Mouse (Mus musculus) forebrain, embryonic 11.5 days (tissue): ENCODE data around the gene Pip4k2a. TPM values are rescaled to one million over a fixed set of nuclear protein-coding genes. Genes with fewer than 3 reads are reported as not detected.
"Not testable (repeated sequence)": the region's sequence is repeated elsewhere in the genome, so short reads cannot be mapped to it uniquely, and the experiment has no call there.

ENCODE experiments used
- ATAC-seq: fragments of 200-750 bp; cut with Nextera tagmentation; replicated peaks from 2 replicates; pipeline ENCODE4 v1.8.0; 2017; ENCODE audit warnings: moderate TSS enrichment; ENCODE audit not compliant: low FRiP score
- DNase-seq: peaks from one replicate; pipeline ENCODE4 v3.0.0-alpha.2; 2017; ENCODE audit warnings: low spot score
- H3K27ac ChIP-seq: fragments of 300-500 bp; sonication (generic); 2 replicates; pipeline ENCODE4 v1.5.1; 2014; ENCODE audit warnings: low read depth, low read length
- H3K27me3 ChIP-seq: fragments of 300-500 bp; sonication (generic); 2 replicates; pipeline ENCODE4 v1.6.1; 2014; ENCODE audit warnings: mild to moderate bottlenecking, low read length, mixed read lengths; ENCODE audit not compliant: control insufficient read depth, insufficient read depth
- H3K36me3 ChIP-seq: fragments of 300-500 bp; sonication (generic); 2 replicates; pipeline ENCODE4 v1.6.1; 2014; ENCODE audit warnings: mild to moderate bottlenecking, low read length, moderate library complexity, mixed read lengths; ENCODE audit not compliant: control insufficient read depth, insufficient read depth
- H3K4me1 ChIP-seq: fragments of 300-500 bp; sonication (generic); replicated peaks from 2 replicates; pipeline ENCODE4 v1.6.1; 2014; ENCODE audit warnings: low read length, mixed read lengths; ENCODE audit not compliant: control insufficient read depth, insufficient read depth
- H3K4me2 ChIP-seq: fragments of 300-500 bp; sonication (generic); 2 replicates; pipeline ENCODE4 v1.6.1; 2014; ENCODE audit warnings: low read depth, mild to moderate bottlenecking, low read length, moderate library complexity, mixed read lengths; ENCODE audit not compliant: severe bottlenecking
- H3K4me3 ChIP-seq: fragments of 300-500 bp; sonication (generic); 2 replicates; pipeline ENCODE4 v1.5.1; 2014; ENCODE audit warnings: low read depth, low read length
- H3K9ac ChIP-seq: fragments of 300-500 bp; sonication (generic); 2 replicates; pipeline ENCODE4 v1.6.1; 2014; ENCODE audit warnings: low read length
- H3K9me3 ChIP-seq: fragments of 300-500 bp; sonication (generic); 2 replicates; pipeline ENCODE4 v1.6.1; 2016; ENCODE audit warnings: low read length, mixed read lengths; ENCODE audit not compliant: control insufficient read depth
- WGBS: fragments of 180-500 bp; shearing (Covaris S2); extraction: QIAGEN DNeasy Blood & Tissue Kit; methylation state at CpG from one replicate; pipeline ENCODE4 v1.1.7; 2014; 5-methylcytosine and 5-hydroxymethylcytosine counted together
- polyA plus RNA-seq: library from polyadenylated mRNA; unstranded; fragments of >200 nt; fragmentation: Nextera tagmentation; extraction: Ambion mirVana; gene quantifications from 2 replicates; pipeline ENCODE4 v1.2.1, GENCODE M21; 2014

Pip4k2a gene
- polyA plus RNA-seq, 1 experiment from 2014 or later = 9.2 TPM

GRCm38 (mm10) chr2:18897742-18898256, 100.1 kb downstream of the Pip4k2a start:
- Histone ChIP-seq H3K4me1 (no peaks in the 10 kb centered on the region), H3K9me3 (no peaks in the 10 kb centered on the region; the same call in 1 of the 2 replicates), H3K9ac (no peak overlapping the region), H3K27me3 (no peaks in the 10 kb centered on the region), H3K4me3 (no peak overlapping the region), H3K4me2 (no peak overlapping the region), H3K27ac (no peak overlapping the region), H3K36me3 (no peaks in the 10 kb centered on the region)
- ATAC-seq = no peak
- 29% methylated on average over 10 of the region's 10 CpGs for WGBS
- DNase-seq = no peak

GRCm38 (mm10) chr2:18896015-18896414, 101.9 kb downstream of the Pip4k2a start:
- no peak for ATAC-seq
- Histone ChIP-seq H3K9me3 (no peaks in the 10 kb centered on the region; the same call in 1 of the 2 replicates), H3K9ac (no peak overlapping the region), H3K4me2 (no peak overlapping the region), H3K27me3 (no peaks in the 10 kb centered on the region), H3K4me3 (no peak overlapping the region), H3K36me3 (no peaks in the 10 kb centered on the region), H3K27ac (no peak overlapping the region), H3K4me1 (no peaks in the 10 kb centered on the region)
- DNase-seq = no peak
- WGBS = 53% methylated on average over 6 of the region's 6 CpGs

GRCm38 (mm10) chr2:18893336-18893735, 104.6 kb downstream of the Pip4k2a start:
- not testable (repeated sequence) for DNase-seq, H3K27me3 ChIP-seq, H3K9ac ChIP-seq, H3K4me3 ChIP-seq, H3K9me3 ChIP-seq, H3K4me2 ChIP-seq, H3K4me1 ChIP-seq, ATAC-seq, H3K27ac ChIP-seq, H3K36me3 ChIP-seq
- WGBS = 97% methylated on average over 1 of the region's 1 CpGs

GRCm38 (mm10) chr2:18891991-18892537, 105.9 kb downstream of the Pip4k2a start:
- WGBS = 95% methylated on average over 10 of the region's 10 CpGs
- Histone ChIP-seq H3K9ac (no peak overlapping the region), H3K4me2 (no peak overlapping the region), H3K4me3 (no peak overlapping the region), H3K4me1 (0 out of 2 replicates have a peak, but pooled peaks cover 2% of the 10 kb centered on the region), H3K27me3 (no peaks in the 10 kb centered on the region), H3K9me3 (no peaks in the 10 kb centered on the region), H3K27ac (no peak overlapping the region), H3K36me3 (no peaks in the 10 kb centered on the region)
- no peak for ATAC-seq
- no peak for DNase-seq

GRCm38 (mm10) chr2:18890227-18891001, 107.5 kb downstream of the Pip4k2a start:
- no peak for ATAC-seq
- no peaks in the 10 kb centered on the region for H3K36me3 ChIP-seq
- H3K9ac ChIP-seq = no peak overlapping the region
- WGBS = 75% methylated on average over 11 of the region's 11 CpGs
- no peaks in the 10 kb centered on the region for H3K9me3 ChIP-seq
- no peak overlapping the region for H3K4me3 ChIP-seq
- H3K4me1 ChIP-seq = 0 out of 2 replicates have a peak, but pooled peaks cover 2% of the 10 kb centered on the region
- DNase-seq = no peak
- H3K27me3 ChIP-seq = no peaks in the 10 kb centered on the region
- no peak overlapping the region for H3K4me2 ChIP-seq
- H3K27ac ChIP-seq = no peak overlapping the region

GRCm38 (mm10) chr2:18884277-18884676, 113.6 kb downstream of the Pip4k2a start:
- WGBS = 81% methylated on average over 3 of the region's 3 CpGs

GRCm38 (mm10) chr2:18874626-18875025, 123.3 kb downstream of the Pip4k2a start:
- no peak overlapping the region for H3K27ac ChIP-seq
- no peak overlapping the region for H3K4me3 ChIP-seq
- 97% methylated on average over 7 of the region's 7 CpGs for WGBS
- H3K4me1 ChIP-seq = no peaks in the 10 kb centered on the region
- no peaks in the 10 kb centered on the region for H3K36me3 ChIP-seq
- no peak for DNase-seq
- H3K9me3 ChIP-seq = no peaks in the 10 kb centered on the region
- H3K9ac ChIP-seq = no peak overlapping the region
- H3K27me3 ChIP-seq = no peaks in the 10 kb centered on the region
- no peak overlapping the region for H3K4me2 ChIP-seq
- no peak for ATAC-seq

More at GRCm38 (mm10) chr2:18884277-18884676, 113.6 kb downstream of the Pip4k2a start:
- DNase-seq = no peak
- Histone ChIP-seq H3K4me1 (no peaks in the 10 kb centered on the region), H3K36me3 (no peaks in the 10 kb centered on the region), H3K9ac (no peak overlapping the region), H3K9me3 (no peaks in the 10 kb centered on the region), H3K4me2 (no peak overlapping the region), H3K27ac (no peak overlapping the region), H3K27me3 (no peaks in the 10 kb centered on the region), H3K4me3 (no peak overlapping the region)
- ATAC-seq = no peak

- H3K27ac ChIP-seq = no peak overlapping the region
- no peak for DNase-seq
- H3K4me1 ChIP-seq = no peaks in the 10 kb centered on the region
- no peaks in the 10 kb centered on the region for H3K9me3 ChIP-seq
- no peak overlapping the region for H3K4me3 ChIP-seq
- no peak overlapping the region for H3K9ac ChIP-seq
- no peaks in the 10 kb centered on the region for H3K27me3 ChIP-seq
- ATAC-seq = no peak
- no peaks in the 10 kb centered on the region for H3K36me3 ChIP-seq
- 90% methylated on average over 8 of the region's 8 CpGs for WGBS
- H3K4me2 ChIP-seq = no peak overlapping the region
Measured at GRCm38 (mm10) chr2:18874063-18874462, 123.9 kb downstream of the Pip4k2a start.
